Mouse (Mus musculus) brain, embryonic 14.5 days (tissue): ENCODE data around the gene Pacs1. TPM values are rescaled to one million over a fixed set of nuclear protein-coding genes. Genes with fewer than 3 reads are reported as not detected.

Source experiments
- DNase-seq: peaks from one replicate; pipeline ENCODE4 v3.0.0-alpha.2; 2011; ENCODE audit warnings: low read depth
- CTCF ChIP-seq: fragments of 200-500 bp; IDR thresholded peaks from 2 replicates; pipeline ENCODE4 v1.5.1; 2012; ENCODE audit warnings: inconsistent platforms, mild to moderate bottlenecking, moderate library complexity, borderline replicate concordance; ENCODE audit not compliant: insufficient read depth, insufficient read length; ENCODE audit errors: extremely low read depth
- POLR2A ChIP-seq: fragments of 200-500 bp; IDR thresholded peaks from 2 replicates; pipeline ENCODE4 v1.6.1; 2012; ENCODE audit warnings: mild to moderate bottlenecking, inconsistent platforms, borderline replicate concordance; ENCODE audit not compliant: poor library complexity, insufficient read depth, insufficient read length, severe bottlenecking; ENCODE audit errors: extremely low read depth
- polyA plus RNA-seq: library from polyadenylated mRNA; depleted of rRNA; stranded (reverse); fragments of >200 nt; gene quantifications from 2 replicates; pipeline ENCODE4 v1.2.3, GENCODE M21; 2012; rRNA removed

Gene Pacs1
- 50.2 and 71.6 TPM in 2 replicates for polyA plus RNA-seq

GRCm38 (mm10) chr19:5272801-5273733 lies at the start of gene Pacs1:
Pacs1 (minus strand) TSS chr19:5273119.
- peak; percentile 95 for DNase-seq
- TF ChIP-seq CTCF (no peak), POLR2A (peak; percentile 91)

- DNase-seq: no peak
- TF ChIP-seq POLR2A (no peak), CTCF (no peak)
Observed at GRCm38 (mm10) chr19:5313189-5313588, 40.3 kb upstream of the Pacs1 start.

- DNase-seq: no peak
- TF ChIP-seq CTCF (no peak), POLR2A (no peak)
Observed at GRCm38 (mm10) chr19:5309025-5309424, 36.1 kb upstream of the Pacs1 start.

- peak; percentile 36 for DNase-seq
- TF ChIP-seq POLR2A: no peak
Observed at GRCm38 (mm10) chr19:5306968-5307734, 34.2 kb upstream of the Pacs1 start.

- DNase-seq: no peak
Observed at GRCm38 (mm10) chr19:5306279-5306678, 33.4 kb upstream of the Pacs1 start.

GRCm38 (mm10) chr19:5302455-5302854 lies 29.5 kb upstream of the Pacs1 start:
- TF ChIP-seq POLR2A (no peak), CTCF (peak; percentile 66)
- DNase-seq: peak; percentile 59

More at GRCm38 (mm10) chr19:5306279-5306678, 33.4 kb upstream of the Pacs1 start:
- TF ChIP-seq CTCF (peak; percentile 27; the same call in 1 of the 2 replicates), POLR2A (no peak)

- DNase-seq: no peak
- TF ChIP-seq POLR2A (no peak), CTCF (no peak)
Observed at GRCm38 (mm10) chr19:5300588-5300987, 27.7 kb upstream of the Pacs1 start.

- TF ChIP-seq CTCF (no peak), POLR2A (peak; percentile 52; the same call in 1 of the 2 replicates)
- DNase-seq: peak; percentile 88
Observed at GRCm38 (mm10) chr19:5297903-5298800, 25.2 kb upstream of the Pacs1 start, which contains the start of gene Gal3st3. Gal3st3 (plus strand) TSS chr19:5298331.

- no peak for DNase-seq
- TF ChIP-seq POLR2A (no peak), CTCF (no peak)
Observed at GRCm38 (mm10) chr19:5296630-5297029, 23.7 kb upstream of the Pacs1 start.

- DNase-seq: no peak
- TF ChIP-seq CTCF (no peak), POLR2A (no peak)
Observed at GRCm38 (mm10) chr19:5295736-5296075, 22.8 kb upstream of the Pacs1 start.
